In genomic region chr14:77385621-77386020, GRCm38 (mm10) we compare ENCODE assay signal across 22 mouse cellular contexts.
DNase-seq lines count a peak whose midpoint lies in the region; ATAC-seq lines count a peak whose summit lies in the region.
"Had no signal": no experiment of that assay in that cellular context is flagged by ENCODE, and none has a peak within 500 bp of the region (broad histone marks: within the 10 kb centered on the region; RNA-seq: fewer than 3 reads in every experiment).

No protein-coding gene starts in this region.

- no peak for ATAC-seq in midbrain, embryonic 12.5 days (ENCODE audit: low FRiP score, low read depth)
- no peak for ATAC-seq in midbrain, embryonic 13.5 days
- peak; percentile 64; the same call in 1 of the 2 replicates for ATAC-seq in hindbrain, embryonic 11.5 days (ENCODE audit: low FRiP score)
- ATAC-seq: activated CD4-positive, CD25-positive, alpha-beta regulatory T cell, adult 4 months; intestine, embryonic 15.5 days; liver, embryonic 12.5 days had no signal

- no peak overlapping the region for H3K27ac ChIP-seq in midbrain, embryonic 12.5 days (replicated peaks)
- H3K27ac ChIP-seq in midbrain, embryonic 13.5 days, result no peak overlapping the region
- no peak overlapping the region for H3K27ac ChIP-seq in hindbrain, embryonic 11.5 days (ENCODE audit: low read depth, low read length)
- H3K27ac ChIP-seq: forebrain, embryonic 12.5 days; heart, adult 2 months; intestine, embryonic 15.5 days; limb, embryonic 12.5 days; liver, embryonic 12.5 days; lung, embryonic 15.5 days; macrophage had no signal

- H3K9ac ChIP-seq in midbrain, embryonic 12.5 days (replicated peaks), result no peak overlapping the region
- no peak overlapping the region for H3K9ac ChIP-seq in midbrain, embryonic 13.5 days (replicated peaks)
- H3K9ac ChIP-seq in hindbrain, embryonic 11.5 days (ENCODE audit: low read depth, low read length), result no peak overlapping the region
- H3K9ac ChIP-seq: forebrain, embryonic 12.5 days; intestine, embryonic 15.5 days; limb, embryonic 12.5 days; liver, embryonic 12.5 days; lung, embryonic 15.5 days had no signal

- peaks cover 28% of the 10 kb centered on the region for H3K4me1 ChIP-seq in midbrain, embryonic 12.5 days
- peaks cover 38% of the 10 kb centered on the region for H3K4me1 ChIP-seq in midbrain, embryonic 13.5 days (replicated peaks)
- H3K4me1 ChIP-seq in hindbrain, embryonic 11.5 days (replicated peaks; ENCODE audit: control insufficient read depth, insufficient read depth, low read length), result 0 out of 2 replicates have a peak, but pooled peaks cover 3% of the 10 kb centered on the region
- H3K4me1 ChIP-seq: intestine, embryonic 15.5 days; liver, embryonic 12.5 days; lung, embryonic 15.5 days had no signal

- WGBS in midbrain, embryonic 12.5 days, result 28% methylated on average over 9 of the region's 9 CpGs
- WGBS in midbrain, embryonic 13.5 days, result 25% methylated on average over 9 of the region's 9 CpGs
- 22% methylated on average over 9 of the region's 9 CpGs for WGBS in hindbrain, embryonic 11.5 days

- no peaks in the 10 kb centered on the region for H3K9me3 ChIP-seq in midbrain, embryonic 12.5 days
- no peaks in the 10 kb centered on the region for H3K9me3 ChIP-seq in midbrain, embryonic 13.5 days
- no peaks in the 10 kb centered on the region for H3K9me3 ChIP-seq in hindbrain, embryonic 11.5 days (ENCODE audit: control insufficient read depth, low read length)
- H3K9me3 ChIP-seq: forebrain, embryonic 12.5 days; intestine, embryonic 15.5 days; limb, embryonic 12.5 days; liver, embryonic 12.5 days; lung, embryonic 15.5 days had no signal

- 0 out of 2 replicates have a peak overlapping the region, but pooled peaks have one; percentile 2 for H3K4me2 ChIP-seq in midbrain, embryonic 12.5 days (replicated peaks)
- H3K4me2 ChIP-seq in midbrain, embryonic 13.5 days (replicated peaks), result no peak overlapping the region
- H3K4me2 ChIP-seq in hindbrain, embryonic 11.5 days (replicated peaks; ENCODE audit: low read depth, low read length), result no peak overlapping the region
- H3K4me2 ChIP-seq: forebrain, embryonic 12.5 days; intestine, embryonic 15.5 days; limb, embryonic 12.5 days; liver, embryonic 12.5 days; lung, embryonic 15.5 days had no signal

- H3K4me3 ChIP-seq in midbrain, embryonic 12.5 days, result no peak overlapping the region
- no peak overlapping the region for H3K4me3 ChIP-seq in midbrain, embryonic 13.5 days (replicated peaks)
- no peak overlapping the region for H3K4me3 ChIP-seq in hindbrain, embryonic 11.5 days (ENCODE audit: low read depth, low read length)
- H3K4me3 ChIP-seq: forebrain, embryonic 12.5 days; heart, adult 2 months; intestine, embryonic 15.5 days; limb, embryonic 12.5 days; liver, embryonic 12.5 days; lung, embryonic 15.5 days had no signal

- no peaks in the 10 kb centered on the region for H3K27me3 ChIP-seq in midbrain, embryonic 12.5 days
- H3K27me3 ChIP-seq in midbrain, embryonic 13.5 days, result no peaks in the 10 kb centered on the region
- no peaks in the 10 kb centered on the region for H3K27me3 ChIP-seq in hindbrain, embryonic 11.5 days (ENCODE audit: control insufficient read depth, insufficient read depth, low read length)
- H3K27me3 ChIP-seq: forebrain, embryonic 12.5 days; intestine, embryonic 15.5 days; limb, embryonic 12.5 days; liver, embryonic 12.5 days; lung, embryonic 15.5 days had no signal

- peak; percentile 1 for DNase-seq in cerebellum, adult 11-12 months
- no peak for DNase-seq in cerebellum, postnatal 36 days
- DNase-seq in hindbrain, embryonic 11.5 days (ENCODE audit: low spot score), result peak; percentile 43
- peak; percentile 90 for DNase-seq in retina, postnatal 1 day
- no peak for DNase-seq in cerebellum, adult 11 months
- no peak for DNase-seq in cerebellum, postnatal 14 days
- DNase-seq: adrenal gland, postnatal 10 days; cerebellum, adult 8-10 months; heart, adult 2 months; heart, postnatal 36 days; kidney, adult 9 months; kidney, postnatal 36 days; thymus, postnatal 14 days had no signal

- H3K36me3 ChIP-seq in midbrain, embryonic 12.5 days, result no peaks in the 10 kb centered on the region
- H3K36me3 ChIP-seq in midbrain, embryonic 13.5 days, result no peaks in the 10 kb centered on the region
- no peaks in the 10 kb centered on the region for H3K36me3 ChIP-seq in hindbrain, embryonic 11.5 days (ENCODE audit: control insufficient read depth, insufficient read depth, low read length)
- H3K36me3 ChIP-seq: forebrain, embryonic 12.5 days; intestine, embryonic 15.5 days; limb, embryonic 12.5 days; liver, embryonic 12.5 days; lung, embryonic 15.5 days had no signal

Comparison
In these comparisons a context has a peak if more than half of its experiments do, and no peak if none do; other contexts are left out.
1. DNase-seq: peak in cerebellum, adult 11-12 months (single experiment), hindbrain, embryonic 11.5 days (single experiment) and retina, postnatal 1 day (single experiment); none in cerebellum, postnatal 36 days (0 of 2), cerebellum, adult 11 months (single experiment) and cerebellum, postnatal 14 days (0 of 2).